ENCODE assay signal across 8 mouse cellular contexts in the genomic region with DNA sequence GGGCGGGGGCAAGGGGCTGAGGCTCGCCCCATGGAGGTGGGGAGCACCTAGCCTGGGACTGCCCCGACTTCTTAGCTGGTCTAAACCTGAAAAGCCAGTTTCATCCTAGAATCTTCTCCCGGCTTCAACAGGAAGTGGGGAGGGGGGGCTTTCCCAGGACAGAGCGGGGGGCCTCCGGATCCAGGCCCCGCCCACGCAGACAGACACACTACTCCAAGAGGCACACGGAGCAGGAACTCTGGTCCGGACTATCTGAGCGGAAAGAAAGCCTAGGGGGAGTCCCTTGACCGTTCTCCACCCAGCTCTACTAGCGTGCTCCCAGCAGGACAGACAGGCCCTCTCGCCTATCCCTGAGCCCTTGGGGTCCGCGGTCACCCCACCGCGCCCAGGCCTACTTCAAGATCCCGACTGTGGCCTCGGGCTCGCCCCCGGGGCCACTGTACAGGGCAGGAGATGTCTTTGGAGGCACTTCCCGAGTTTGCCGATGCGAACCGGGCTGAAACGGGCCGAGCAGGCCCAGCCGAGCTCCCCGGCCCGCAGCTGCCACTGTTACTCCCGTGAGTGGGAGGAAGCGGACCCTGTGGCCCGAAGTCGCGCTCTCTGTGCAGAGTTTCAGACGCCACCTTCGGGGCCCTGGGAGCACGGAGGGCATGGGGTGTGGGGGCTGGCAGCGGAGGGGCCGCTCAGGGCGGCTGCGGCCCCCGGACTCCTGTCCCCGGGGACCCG. TPM values are rescaled to one million over a fixed set of nuclear protein-coding genes. Genes with fewer than 3 reads are reported as not detected.
DNase-seq lines count a peak whose midpoint lies in the region; TF ChIP-seq lines count a peak whose summit lies in the region.

No protein-coding gene starts in this region.

- peak; percentile 83 for DNase-seq in 3134 (ENCODE audit: extremely low read depth, insufficient read length, low spot score)
- DNase-seq in embryo, embryonic 11.5 days (ENCODE audit: low read depth, low spot score): peak; percentile 55
- peak; percentile 88 for DNase-seq in heart, embryonic 10.5 days (ENCODE audit: low spot score)
- DNase-seq in kidney, postnatal 14 days: peak; percentile 92
- DNase-seq in mesoderm, embryonic 11.5 days (ENCODE audit: low read depth, low spot score): peak; percentile 72
- peak; percentile 81 for DNase-seq in testis, postnatal 10 days (ENCODE audit: low spot score)
- no peak for DNase-seq in frontal cortex, adult 2 months (ENCODE audit: extremely low spot score in 1 of 2, low spot score in 1 of 2)

- peak overlapping the region; percentile 64; the same call in 1 of the 2 replicates for H3K27ac ChIP-seq in ES-Bruce4 (ENCODE audit: insufficient read depth, low read length)
- H3K27ac ChIP-seq in heart, embryonic 10.5 days: peak overlapping the region; percentile 97

- H3K9me3 ChIP-seq in ES-Bruce4 (replicated peaks; ENCODE audit: control insufficient read depth, insufficient read depth, low read length, poor library complexity, severe bottlenecking): no peaks in the 10 kb centered on the region
- no peaks in the 10 kb centered on the region for H3K9me3 ChIP-seq in heart, embryonic 10.5 days

- under 1% methylated on average over 46 of the region's 46 CpGs for WGBS in heart, embryonic 10.5 days

- H3K4me3 ChIP-seq in ES-Bruce4 (ENCODE audit: low read depth, low read length): peak overlapping the region; percentile 92
- peak overlapping the region; percentile 87 for H3K4me3 ChIP-seq in heart, embryonic 10.5 days

- H3K4me1 ChIP-seq in ES-Bruce4 (ENCODE audit: control insufficient read depth, insufficient read depth, low read length): peaks cover 28% of the 10 kb centered on the region
- H3K4me1 ChIP-seq in heart, embryonic 10.5 days: peaks cover 75% of the 10 kb centered on the region

- peak overlapping the region; percentile 95 for H3K9ac ChIP-seq in ES-Bruce4 (ENCODE audit: low read depth, poor library complexity, severe bottlenecking)

- TF ChIP-seq CTCF in ES-Bruce4 (IDR thresholded peaks at IDR 0.05; ENCODE audit: low read depth, low read length): no peak

- TF ChIP-seq POLR2A in ES-Bruce4 (IDR thresholded peaks at IDR 0.05; ENCODE audit: insufficient read depth, low read length): no peak

- no peaks in the 10 kb centered on the region for H3K36me3 ChIP-seq in ES-Bruce4 (ENCODE audit: control insufficient read depth, insufficient read depth, low read length, poor library complexity, severe bottlenecking)
- H3K36me3 ChIP-seq in heart, embryonic 10.5 days: no peaks in the 10 kb centered on the region; the same call in 1 of the 2 replicates

- H3K27me3 ChIP-seq in ES-Bruce4 (ENCODE audit: control insufficient read depth, insufficient read depth, low read length, poor library complexity, severe bottlenecking): no peaks in the 10 kb centered on the region
- 0 out of 2 replicates have a peak, but pooled peaks cover 9% of the 10 kb centered on the region for H3K27me3 ChIP-seq in heart, embryonic 10.5 days (ENCODE audit: insufficient read depth, poor library complexity, severe bottlenecking)

- TF ChIP-seq EP300 in ES-Bruce4 (IDR thresholded peaks at IDR 0.05; ENCODE audit: insufficient read depth, low read depth, low read length): 0 out of 2 replicates have a peak, but pooled peaks have one; percentile 39

RNA-seq across cellular contexts. Expression of a gene that starts 0.7 kb away (rescaled TPM):
- polyA plus RNA-seq in ES-Bruce4 (2011; ENCODE audit: insufficient read depth, insufficient read length, low read depth, missing spikeins): 26.8 and 33.3 TPM in 2 replicates
- 40.8 and 42.4 TPM in 2 replicates for polyA plus RNA-seq in heart, embryonic 10.5 days (2016; fragmentation: Nextera tagmentation; extraction: Ambion mirVana)
- polyA plus RNA-seq in frontal cortex, adult 2 months (2012; rRNA removed): 23.6 and 26.7 TPM in 2 replicates

RNA-seq across cellular contexts. Expression of a gene that starts 4.9 kb away (rescaled TPM):
- polyA plus RNA-seq in ES-Bruce4 (2011; ENCODE audit: insufficient read depth, insufficient read length, low read depth, missing spikeins): 18.4 and 20.5 TPM in 2 replicates
- 21.3 and 26.3 TPM in 2 replicates for polyA plus RNA-seq in heart, embryonic 10.5 days (2016; fragmentation: Nextera tagmentation; extraction: Ambion mirVana)
- polyA plus RNA-seq in frontal cortex, adult 2 months (2012; rRNA removed): 13.8 and 17.0 TPM in 2 replicates

RNA-seq across cellular contexts. Expression of a gene that starts 16.2 kb away (rescaled TPM):
- polyA plus RNA-seq in ES-Bruce4 (2011; ENCODE audit: insufficient read depth, insufficient read length, low read depth, missing spikeins): 30.4 and 32.3 TPM in 2 replicates
- polyA plus RNA-seq in heart, embryonic 10.5 days (2016; fragmentation: Nextera tagmentation; extraction: Ambion mirVana): 69.7 and 84.1 TPM in 2 replicates
- polyA plus RNA-seq in frontal cortex, adult 2 months (2012; rRNA removed): 47.4 and 54.0 TPM in 2 replicates

RNA-seq across cellular contexts. Expression of a gene that starts 21.3 kb away (rescaled TPM):
- polyA plus RNA-seq in ES-Bruce4 (2011; ENCODE audit: insufficient read depth, insufficient read length, low read depth, missing spikeins): not detected in 2 replicates
- 0.14 TPM in 1 of 2 replicates, not detected in the other for polyA plus RNA-seq in heart, embryonic 10.5 days (2016; fragmentation: Nextera tagmentation; extraction: Ambion mirVana)
- not detected in 2 replicates for polyA plus RNA-seq in frontal cortex, adult 2 months (2012; rRNA removed)

RNA-seq across cellular contexts. Expression of a gene that starts 46.1 kb away (rescaled TPM):
- 31.5 and 31.6 TPM in 2 replicates for polyA plus RNA-seq in ES-Bruce4 (2011; ENCODE audit: insufficient read depth, insufficient read length, low read depth, missing spikeins)
- polyA plus RNA-seq in heart, embryonic 10.5 days (2016; fragmentation: Nextera tagmentation; extraction: Ambion mirVana): 43.8 and 44.5 TPM in 2 replicates
- polyA plus RNA-seq in frontal cortex, adult 2 months (2012; rRNA removed): 75.7 and 85.2 TPM in 2 replicates

Comparison
In these comparisons a context has a peak if more than half of its experiments do, and no peak if none do; other contexts are left out.
1. DNase-seq: peak in 3134 (single experiment), embryo, embryonic 11.5 days (single experiment), heart, embryonic 10.5 days (single experiment), kidney, postnatal 14 days (single experiment), mesoderm, embryonic 11.5 days (single experiment) and testis, postnatal 10 days (single experiment); none in frontal cortex, adult 2 months (0 of 2).